Mouse (Mus musculus) cerebellum, adult 9-10 months (tissue): ENCODE measurements around the gene Ush1c.
A peak's percentile ranks its signal among the peaks of the same experiment; 100 is the strongest.
"Not testable (repeated sequence)": the region's sequence is repeated elsewhere in the genome, so short reads cannot be mapped to it uniquely, and the experiment has no call there.

Experiments
- DNase-seq: peaks from one replicate; pipeline ENCODE4 v3.0.0; 2022

Ush1c gene

GRCm38 (mm10) chr7:46204046-46204471, 34.2 kb downstream of the Ush1c start:
- DNase-seq: peak; percentile 77

- no peak for DNase-seq
These were observed 36.7 kb downstream of the Ush1c start for GRCm38 (mm10) chr7:46201649-46202048.

DNA sequence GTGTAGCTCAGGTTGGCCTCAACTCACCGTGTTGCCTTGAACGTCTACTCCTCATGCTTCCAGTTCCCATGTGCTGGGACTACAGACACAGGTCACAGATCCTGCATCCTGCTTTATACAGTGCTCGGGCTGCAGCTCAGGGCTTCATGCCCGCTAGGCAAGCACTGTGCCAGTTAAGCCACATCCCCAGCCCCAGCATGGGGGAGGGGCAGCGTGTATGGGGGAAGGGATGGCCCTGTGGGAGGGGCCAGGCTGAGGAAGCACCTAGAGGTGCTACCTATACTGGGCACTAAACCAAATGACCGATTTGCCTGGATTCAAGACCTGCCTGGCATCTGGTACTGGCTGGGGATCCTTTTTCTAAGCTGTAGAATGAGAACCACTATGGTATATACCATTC, 38.3 kb downstream of the Ush1c start:
- DNase-seq: no peak

DNA sequence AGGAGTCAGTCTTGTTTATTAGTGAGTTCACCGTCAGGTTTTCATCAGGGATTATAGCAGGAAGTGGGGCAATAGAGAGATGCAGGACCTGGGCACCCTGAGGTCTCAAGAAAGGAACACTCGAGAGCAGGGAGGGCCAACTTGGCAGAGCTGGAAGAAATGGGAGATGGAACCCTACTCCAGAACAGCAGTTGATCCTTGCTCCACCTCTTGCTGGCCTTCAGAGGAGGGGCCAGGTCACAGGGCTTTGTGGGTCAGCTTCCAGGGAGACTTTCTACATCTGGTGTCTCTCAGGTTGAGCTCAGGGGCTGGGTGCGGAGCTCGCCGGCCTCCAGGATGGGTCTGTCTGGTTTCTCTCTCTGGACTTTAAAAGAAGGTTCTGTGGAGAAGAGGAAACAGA, 42.9 kb downstream of the Ush1c start:
- DNase-seq: no peak

DNA sequence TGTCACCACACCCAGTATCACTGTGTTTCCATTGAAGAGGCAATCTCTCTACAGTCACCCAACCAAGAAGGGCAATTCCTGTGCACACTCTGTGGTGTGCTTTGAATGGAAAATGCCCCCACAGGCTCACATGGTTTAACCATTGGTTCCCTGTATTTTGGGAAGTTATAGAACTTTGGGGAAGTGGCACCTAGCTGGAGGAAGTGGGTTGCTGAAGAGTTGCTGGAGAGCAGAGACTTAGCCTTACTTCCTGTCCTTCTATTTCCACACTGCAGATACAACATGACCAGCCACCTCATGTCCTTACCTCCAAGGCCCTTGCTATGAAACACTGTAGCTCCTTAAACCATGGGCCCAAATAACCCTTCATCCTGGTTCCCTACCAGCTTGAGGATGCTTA, 54.1 kb downstream of the Ush1c start:
- DNase-seq: no peak

- peak; percentile 87 for DNase-seq
These were observed 56.7 kb downstream of the Ush1c start for GRCm38 (mm10) chr7:46181590-46181989.

- DNase-seq: peak; percentile 68
These were observed 58.6 kb downstream of the Ush1c start, which contains the start of gene Abcc8 for GRCm38 (mm10) chr7:46179431-46180275. Gene Abcc8, minus strand, starts transcription at chr7:46180033.

DNA sequence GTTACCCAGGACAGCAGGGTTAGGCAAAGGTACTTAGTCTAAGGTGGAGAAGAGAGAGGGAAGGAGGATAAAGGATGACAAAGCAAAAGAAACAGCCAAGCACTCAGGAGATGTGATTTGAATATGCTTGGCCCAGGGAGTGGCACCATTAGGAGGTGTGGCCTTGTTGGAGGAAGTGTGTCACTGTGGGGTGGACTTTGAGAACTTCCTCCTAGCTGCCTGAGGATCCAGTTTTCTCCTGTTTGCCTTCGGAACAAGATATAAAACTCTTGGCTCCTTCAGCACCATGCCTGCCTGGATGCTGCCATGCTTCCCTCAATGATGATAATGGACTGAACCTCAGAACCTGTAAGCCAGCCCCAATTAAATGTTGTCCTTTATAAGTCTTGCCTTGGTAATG, 69.3 kb downstream of the Ush1c start:
- not testable (repeated sequence) for DNase-seq

DNA sequence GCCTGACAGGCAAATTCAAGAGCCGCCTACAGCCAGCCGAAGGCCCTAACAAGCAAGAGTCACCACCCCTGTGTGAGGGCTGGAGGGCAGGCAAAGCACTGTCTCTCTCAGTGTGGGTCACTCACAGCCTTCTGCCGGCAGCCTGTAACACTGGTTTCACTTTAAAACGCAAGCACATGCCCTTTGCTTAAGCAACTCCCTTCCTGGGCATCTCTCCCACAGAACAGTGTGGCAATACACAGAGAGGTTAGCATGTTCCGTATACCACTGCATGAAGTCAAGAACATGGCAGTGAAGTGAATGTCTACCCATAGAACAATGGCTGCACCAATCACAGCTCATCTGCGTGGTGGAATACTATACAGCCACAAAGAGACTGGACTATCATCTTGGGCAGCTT, 69.9 kb downstream of the Ush1c start:
- DNase-seq: no peak

GRCm38 (mm10) chr7:46167901-46168300, 70.4 kb downstream of the Ush1c start:
- no peak for DNase-seq

DNA sequence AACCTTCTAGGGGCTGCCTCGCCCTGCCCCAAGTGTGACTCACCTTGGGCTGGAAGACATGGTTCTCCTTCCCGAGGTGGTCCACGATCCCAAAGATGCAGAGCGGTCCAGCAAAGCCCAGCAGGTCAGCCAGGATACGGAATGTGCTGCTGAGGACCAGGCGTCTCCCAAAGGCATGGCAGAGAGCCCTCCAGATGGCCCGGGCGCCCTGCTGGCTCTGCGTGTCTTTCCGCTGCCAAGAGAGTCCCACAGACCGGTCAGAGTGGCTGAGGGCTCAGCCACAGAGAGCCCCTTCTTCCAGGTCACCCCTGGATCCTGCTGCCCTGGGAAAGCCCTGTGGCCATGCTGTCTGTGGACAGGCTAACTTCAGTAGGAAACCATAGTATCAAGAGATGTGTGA, 72.4 kb downstream of the Ush1c start:
- DNase-seq: peak; percentile 83

DNA sequence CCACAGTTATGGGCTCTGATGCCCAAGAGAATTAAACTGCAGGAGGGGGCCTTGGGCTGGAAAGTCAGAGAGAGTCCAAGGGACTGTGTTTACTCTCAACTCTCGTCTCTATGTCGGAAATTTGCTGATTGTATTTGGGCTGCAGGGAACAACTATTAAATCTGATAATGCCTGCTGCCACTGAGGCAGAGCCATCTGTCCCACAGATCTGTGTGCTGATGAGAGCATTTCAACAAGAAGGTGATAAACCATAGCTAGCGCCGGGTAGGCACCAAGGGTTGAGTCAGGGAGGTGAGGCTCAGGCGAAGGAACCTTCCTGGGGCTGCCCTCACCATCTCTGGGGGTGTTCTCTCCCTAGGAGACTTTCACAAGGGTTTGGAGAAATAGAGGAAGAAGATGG, 75.6 kb downstream of the Ush1c start:
- no peak for DNase-seq

GRCm38 (mm10) chr7:46162132-46162727, 76.1 kb downstream of the Ush1c start:
- DNase-seq: peak; percentile 99

DNA sequence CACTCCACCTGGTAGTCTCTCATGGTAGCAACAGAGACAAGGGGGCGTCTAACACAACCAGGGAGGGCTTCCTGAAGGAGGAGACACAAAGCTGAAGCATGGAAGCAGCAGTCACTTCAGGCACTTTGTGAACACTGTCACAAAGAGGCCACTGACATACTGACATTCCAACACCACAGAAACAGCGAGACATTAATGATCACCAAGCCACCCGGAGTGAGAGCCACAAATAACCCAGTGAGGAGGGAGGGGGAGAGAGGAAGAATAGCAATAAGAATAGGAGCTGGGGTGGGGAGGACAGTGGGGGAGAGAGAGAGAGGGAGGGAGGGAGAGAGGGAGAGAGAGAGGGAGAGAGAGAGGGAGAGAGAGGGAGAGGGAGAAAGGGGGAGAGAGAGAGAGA, 76.7 kb downstream of the Ush1c start:
- DNase-seq: peak; percentile 76

GRCm38 (mm10) chr7:46157746-46158145, 80.6 kb downstream of the Ush1c start:
- no peak for DNase-seq

GRCm38 (mm10) chr7:46154498-46155488, 83.5 kb downstream of the Ush1c start:
- no peak for DNase-seq

DNA sequence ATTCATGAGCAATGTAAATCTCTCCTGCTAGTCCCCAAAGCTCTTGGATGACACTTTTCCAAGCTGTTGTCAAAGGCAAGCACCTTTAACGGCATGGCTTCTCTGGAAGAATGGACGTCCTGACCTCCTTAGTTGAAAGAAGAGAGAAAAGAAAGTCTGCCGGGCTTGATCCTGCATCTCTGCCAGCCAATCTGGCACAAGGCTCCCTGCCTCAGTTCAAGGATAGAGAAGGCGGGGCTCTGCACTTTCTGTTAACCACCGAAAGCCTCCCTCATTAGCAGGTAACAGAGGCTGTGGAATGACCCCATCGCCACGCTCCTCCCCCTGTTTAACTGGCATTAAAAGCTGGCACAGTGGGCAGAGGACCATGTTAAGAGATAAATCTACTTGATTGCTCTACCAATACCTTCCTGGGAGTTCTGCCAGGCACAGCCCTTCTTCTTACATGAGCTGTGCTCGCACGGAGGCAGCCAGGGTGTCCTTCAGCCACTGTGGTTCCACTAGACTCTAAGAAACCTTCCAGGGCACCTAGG, 85.4 kb downstream of the Ush1c start:
- DNase-seq: no peak

- no peak for DNase-seq
These were observed 90.9 kb downstream of the Ush1c start for GRCm38 (mm10) chr7:46147417-46147816.

DNA sequence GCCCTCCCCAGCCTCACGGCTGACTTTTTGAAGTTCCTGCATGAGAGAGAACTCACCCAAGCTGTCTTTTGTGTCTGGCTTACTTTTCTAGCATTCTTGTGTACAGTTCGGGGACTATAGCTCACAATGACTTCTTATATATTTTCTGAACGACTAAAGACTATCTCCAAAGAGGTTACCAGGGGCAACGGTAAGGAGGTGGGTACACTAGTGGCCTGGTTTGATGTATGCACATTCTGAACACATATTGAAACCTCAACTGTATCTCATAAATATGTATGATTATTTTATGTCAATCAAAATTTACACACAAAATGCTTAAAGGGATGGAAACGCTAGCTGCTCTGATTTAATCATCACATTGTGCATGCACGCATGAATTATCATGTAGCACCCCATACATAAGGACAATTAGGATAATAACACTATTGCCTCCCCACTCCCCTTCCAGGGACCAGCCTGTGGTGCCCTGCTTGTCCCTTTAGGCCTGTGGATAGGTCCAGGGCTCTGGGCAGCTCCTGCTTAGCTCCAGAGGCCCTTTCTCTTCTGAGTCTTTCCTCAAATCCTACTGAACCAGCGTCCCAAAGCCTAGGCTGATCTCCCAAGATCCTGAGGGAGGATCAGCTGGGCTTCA, 91.5 kb downstream of the Ush1c start:
- no peak for DNase-seq
